Mouse (Mus musculus): ENCODE results near the gene Hspb1.

Gene Hspb1

DNA sequence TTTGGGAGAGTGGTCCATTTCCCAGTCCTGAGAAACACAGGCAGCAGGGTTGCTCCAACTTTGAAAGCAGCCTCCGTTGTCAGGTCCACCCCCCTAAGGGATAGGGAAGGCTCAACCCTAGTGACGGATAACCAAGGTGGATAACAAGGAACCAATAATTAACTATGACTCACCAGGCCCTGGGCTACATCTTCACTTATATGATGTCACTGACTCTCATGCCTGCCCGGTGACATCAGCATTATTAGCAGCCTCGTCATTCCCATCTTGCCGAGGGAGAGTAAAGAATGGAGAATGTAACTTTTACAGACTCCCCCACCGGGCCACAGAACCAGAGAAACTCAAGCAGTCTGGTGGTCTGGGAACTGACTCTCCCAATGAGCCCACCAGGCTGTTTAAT lies 3.1 kb upstream of the Hspb1 start:
- in situ Hi-C loops (cut with MboI, MseI) = no loop called here

GRCm38 (mm10) chr5:135888405-135889215 lies 891 bp downstream of the Hspb1 start:
- in situ Hi-C loops (cut with MboI, MseI) = no loop called here

GRCm38 (mm10) chr5:135890323-135890722 lies 2.6 kb downstream of the Hspb1 start:
- in situ Hi-C loops (cut with MboI, MseI) = no loop called here

DNA sequence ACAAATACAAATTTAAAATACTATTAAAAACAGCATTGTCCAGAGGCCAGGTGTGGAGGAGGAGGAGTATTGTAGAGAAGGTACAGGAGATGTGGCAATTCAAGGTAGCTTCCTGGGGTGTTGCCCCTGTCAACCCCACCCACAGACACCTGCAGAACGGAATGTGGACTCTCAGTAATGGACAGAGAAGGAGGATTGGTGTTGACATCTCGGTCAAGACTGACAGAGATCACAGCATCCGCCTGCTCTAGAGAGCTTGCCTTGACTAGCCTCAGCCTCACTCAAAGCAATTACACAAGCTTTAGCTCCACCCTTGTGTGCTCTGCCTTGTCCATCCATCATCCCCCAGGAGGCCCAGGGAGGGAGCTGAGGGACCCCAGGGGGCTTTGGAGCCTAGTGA lies 3.2 kb downstream of the Hspb1 start:
- in situ Hi-C loops (cut with MboI, MseI) = no loop called here

DNA sequence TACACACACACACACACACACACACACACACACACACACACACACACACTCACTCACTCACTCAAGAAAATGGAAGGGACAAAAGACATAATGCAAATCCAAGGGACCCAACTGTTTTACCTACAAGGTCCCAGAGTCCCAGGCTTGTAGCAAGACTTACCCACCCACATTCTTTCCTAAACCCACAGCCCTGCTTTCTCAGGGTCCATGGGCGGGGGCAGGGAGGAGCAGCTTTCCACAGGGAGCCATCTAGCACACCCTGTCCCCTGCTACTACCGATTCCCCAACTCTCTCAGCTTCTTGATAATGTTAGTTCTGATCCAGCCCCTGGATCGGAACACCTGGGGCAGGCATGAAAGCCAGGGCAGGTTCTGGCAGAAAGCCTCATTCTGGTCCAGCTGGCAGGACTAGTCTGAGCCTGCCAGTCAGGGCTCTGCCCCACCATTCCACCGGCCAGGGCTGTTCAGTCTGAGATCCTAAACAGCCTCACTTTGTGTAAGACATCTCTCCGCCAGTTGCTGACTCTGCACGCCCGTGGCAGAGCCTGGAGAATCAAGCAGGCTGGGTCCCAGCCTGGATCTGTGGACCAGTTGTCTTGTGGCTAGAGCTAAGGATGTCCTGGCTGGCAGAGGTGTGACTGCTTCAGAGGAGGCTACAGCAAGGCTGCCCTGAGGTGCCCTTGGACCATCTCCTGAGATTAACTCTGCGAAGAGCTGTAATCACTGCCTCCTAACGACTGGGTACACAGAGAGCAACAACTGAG lies 5.1 kb downstream of the Hspb1 start:
- in situ Hi-C loops (cut with MboI, MseI) = no loop called here

DNA sequence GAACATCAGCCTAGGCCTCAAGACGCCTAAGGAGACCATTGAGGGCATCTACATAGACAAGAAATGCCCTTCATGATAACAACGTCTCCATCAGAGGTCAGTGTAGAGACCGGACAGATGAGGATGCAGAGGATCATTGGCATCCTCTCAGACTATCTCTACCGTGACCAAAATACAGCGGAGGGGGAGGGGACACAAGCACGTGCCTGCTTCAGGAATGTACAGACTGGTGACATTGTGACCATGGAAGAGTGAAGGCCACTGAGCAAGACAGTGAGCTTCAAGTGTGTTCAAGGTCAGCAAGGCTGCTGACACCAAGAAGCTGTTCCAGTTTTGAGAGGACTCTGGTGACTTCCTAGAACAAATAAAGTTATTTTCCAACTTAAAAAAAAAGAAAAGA lies 7.2 kb downstream of the Hspb1 start:
- in situ Hi-C loops (cut with MboI, MseI) = no loop called here

DNA sequence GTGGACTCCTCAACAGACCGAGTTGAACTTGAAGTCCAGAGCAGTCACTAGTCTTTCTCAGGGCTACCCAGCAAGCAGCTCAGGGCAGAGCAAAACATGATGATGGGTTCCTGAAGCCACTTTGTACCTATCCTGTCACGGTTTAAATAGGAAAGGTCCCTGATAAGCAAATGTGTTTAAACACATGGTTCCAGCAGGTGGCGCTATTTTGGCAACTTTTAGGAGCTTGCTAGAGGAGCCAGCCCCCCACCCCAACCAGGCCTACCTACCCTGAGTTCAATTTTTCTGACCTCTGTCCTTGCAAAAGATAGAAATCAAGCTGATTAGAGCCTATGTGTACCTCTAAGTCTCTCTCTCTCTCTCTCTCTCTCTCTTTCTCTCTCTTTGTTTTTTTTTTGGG lies 10.3 kb downstream of the Hspb1 start:
- in situ Hi-C loops (cut with MboI, MseI) = no loop called here

- in situ Hi-C loops (cut with MboI, MseI) = no loop called here
Observed at GRCm38 (mm10) chr5:135898995-135899394, 11.3 kb downstream of the Hspb1 start.

DNA sequence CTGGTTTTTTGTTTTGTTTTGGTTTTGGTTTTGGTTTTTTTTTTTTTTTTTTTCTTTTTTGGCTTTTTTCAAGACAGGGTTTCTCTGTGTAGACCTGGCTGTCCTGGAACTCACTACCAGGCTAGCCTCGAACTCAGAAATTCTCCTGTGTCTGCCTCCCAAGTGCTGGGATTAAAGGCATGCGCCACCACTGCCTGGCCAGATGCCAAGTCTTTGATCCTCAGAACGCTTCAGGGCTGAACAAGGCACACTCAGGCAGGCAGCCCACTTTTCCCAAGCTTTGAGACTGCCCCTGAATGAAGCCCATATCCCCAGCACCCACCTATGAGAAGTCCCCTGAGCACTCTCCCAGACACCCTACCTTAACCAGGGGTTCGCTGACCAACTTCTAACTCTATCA lies 12.1 kb downstream of the Hspb1 start:
- in situ Hi-C loops (cut with MboI, MseI) = no loop called here

DNA sequence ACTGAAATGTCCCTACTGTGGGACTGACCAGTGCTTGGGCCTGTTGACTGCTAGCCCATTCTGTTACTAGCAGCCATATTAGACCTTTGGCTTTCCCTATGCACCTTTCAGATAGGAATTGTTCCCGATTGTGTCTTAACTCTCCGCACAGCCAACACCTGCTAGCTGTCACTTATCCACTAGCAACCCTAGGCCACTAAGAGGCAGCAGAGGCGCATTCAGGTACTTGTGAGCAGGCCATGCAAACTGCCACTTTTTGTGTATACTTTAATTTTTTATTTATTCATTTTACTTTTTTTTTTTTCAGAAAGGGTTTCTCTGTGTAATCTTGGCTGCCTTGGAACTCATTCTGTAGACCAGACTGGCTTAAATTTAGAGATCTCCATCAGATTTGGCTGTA lies 13.0 kb downstream of the Hspb1 start:
- in situ Hi-C loops (cut with MboI, MseI) = no loop called here

DNA sequence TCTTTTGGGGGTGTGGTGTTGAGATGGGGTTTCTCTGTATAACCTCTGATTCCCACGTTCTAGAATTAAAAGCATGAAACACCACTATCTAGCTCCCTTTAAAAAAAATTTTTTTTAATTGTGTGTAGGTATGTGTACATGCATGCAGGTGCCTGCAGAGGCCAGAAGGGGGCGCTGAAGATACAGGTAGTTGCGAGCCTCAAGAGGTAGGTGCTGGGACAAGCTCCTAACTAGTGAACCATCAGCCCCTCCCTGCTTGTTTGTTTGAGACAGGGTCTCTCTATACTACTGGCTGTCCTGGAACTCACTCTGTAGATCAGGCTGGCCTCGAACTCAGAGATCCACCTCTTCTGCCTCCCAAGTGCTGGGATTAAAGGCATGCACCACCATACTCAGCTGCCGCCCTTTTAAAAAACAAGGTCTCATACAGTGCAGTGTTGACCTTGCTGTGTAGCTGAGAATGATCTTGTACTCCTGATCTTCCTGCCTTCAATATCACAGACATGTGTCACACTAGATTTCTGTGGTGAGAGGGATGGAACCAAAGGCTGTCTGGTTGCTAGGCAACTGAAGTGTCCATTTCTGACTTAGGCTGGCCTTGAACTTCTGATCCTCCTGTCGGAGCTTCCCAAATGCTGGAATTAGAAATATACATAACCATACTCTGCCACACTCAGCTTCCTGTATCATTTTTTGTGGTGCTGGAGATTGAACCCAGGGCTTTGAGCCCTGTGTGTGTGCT lies 13.8 kb downstream of the Hspb1 start:
- in situ Hi-C loops (cut with MboI, MseI) = no loop called here

GRCm38 (mm10) chr5:135903058-135903457 lies 15.3 kb downstream of the Hspb1 start:
- in situ Hi-C loops (cut with MboI, MseI) = no loop called here

- in situ Hi-C loops (cut with MboI, MseI) = no loop called here
Observed at GRCm38 (mm10) chr5:135903551-135904151, 15.9 kb downstream of the Hspb1 start.

- in situ Hi-C loops (cut with MboI, MseI) = no loop called here
Observed at GRCm38 (mm10) chr5:135904259-135904658, 16.5 kb downstream of the Hspb1 start.

DNA sequence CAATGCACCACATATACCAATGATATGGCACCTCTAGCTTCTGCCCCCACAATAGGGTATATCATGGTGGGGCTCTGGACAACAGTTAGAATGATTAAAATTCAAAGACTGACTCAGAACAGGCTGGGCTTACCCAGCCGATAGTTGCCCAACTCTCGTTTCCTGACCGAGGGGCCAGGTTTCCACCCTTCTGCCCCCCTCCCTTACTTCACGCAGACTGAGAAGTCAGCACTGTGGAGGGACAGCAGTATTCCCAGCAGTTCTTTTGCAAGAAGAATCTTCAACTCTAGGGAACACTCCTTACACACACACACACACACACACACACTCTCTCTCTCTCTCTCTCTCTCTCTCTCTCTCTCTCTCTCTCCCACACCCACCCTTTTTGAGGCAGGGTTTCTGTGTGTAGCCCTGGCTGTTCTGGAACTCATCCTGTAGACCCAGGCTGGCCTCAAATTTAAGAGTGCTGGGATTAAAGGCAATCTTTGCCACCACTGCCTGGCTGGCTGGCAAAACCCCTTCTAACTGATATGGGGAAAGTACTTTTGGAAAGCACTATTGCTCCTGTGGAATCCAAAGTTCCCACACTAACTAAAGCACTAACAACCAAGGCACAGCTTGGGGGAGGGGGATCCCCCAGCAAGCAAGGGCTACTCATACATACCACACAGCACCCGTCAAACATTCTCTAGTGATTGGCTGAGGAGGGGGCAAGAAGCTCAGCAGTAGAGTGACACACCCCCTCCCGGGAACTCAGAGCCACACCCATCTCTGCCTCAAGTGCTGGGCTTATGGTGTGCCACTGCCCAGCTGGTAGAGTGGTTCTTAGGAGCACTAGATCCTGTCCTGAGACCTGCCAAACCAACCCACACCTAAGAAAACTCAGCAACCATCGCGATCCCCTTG lies 17.9 kb downstream of the Hspb1 start:
- in situ Hi-C loops (cut with MboI, MseI) = no loop called here

GRCm38 (mm10) chr5:135906846-135907245 lies 19.1 kb downstream of the Hspb1 start:
- in situ Hi-C loops (cut with MboI, MseI) = no loop called here

- in situ Hi-C loops (cut with MboI, MseI) = no loop called here
Observed at GRCm38 (mm10) chr5:135907256-135907655, 19.5 kb downstream of the Hspb1 start.

DNA sequence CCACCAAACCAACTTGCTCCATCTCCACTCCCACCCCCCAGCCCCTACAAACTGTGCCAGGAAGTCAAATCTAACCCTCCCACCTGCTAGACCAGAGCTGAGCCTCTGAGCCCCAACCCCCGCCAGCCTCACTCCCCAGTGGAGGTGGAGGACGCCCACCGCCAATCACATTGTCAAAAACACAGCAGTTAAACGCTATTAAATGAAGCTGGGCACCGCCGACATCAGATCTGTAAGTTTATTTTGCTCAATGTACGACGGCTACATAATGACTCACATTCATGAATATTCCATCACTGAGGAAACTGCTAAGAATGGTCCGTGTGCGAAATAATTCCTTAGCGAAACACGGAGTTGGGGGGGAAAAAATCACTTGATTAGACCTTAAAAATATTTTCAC lies 20.5 kb downstream of the Hspb1 start:
- in situ Hi-C loops (cut with MboI, MseI) = no loop called here

DNA sequence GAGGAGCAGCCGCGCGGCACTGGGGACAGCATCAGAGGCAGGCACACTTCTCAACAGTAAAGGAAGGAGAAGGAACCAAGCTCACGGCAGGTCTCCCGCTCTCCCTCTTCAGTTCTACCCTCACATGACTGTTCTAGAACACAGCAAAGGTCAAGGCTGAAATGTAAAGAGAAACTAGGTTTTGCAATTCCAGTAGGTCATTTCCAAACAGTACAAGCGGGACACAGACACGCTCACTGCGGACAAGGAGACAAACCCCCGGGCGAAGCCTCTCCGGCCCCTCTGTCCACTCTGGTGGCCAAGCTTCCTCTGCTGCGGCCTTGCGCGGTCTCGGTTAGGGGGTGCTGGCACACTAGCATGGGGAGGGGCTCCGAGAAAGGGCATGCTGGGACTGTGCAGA lies 21.3 kb downstream of the Hspb1 start:
- in situ Hi-C loops (cut with MboI, MseI) = no loop called here

- in situ Hi-C loops (cut with MboI, MseI) = no loop called here
Observed at GRCm38 (mm10) chr5:135909646-135910045, 21.9 kb downstream of the Hspb1 start.

DNA sequence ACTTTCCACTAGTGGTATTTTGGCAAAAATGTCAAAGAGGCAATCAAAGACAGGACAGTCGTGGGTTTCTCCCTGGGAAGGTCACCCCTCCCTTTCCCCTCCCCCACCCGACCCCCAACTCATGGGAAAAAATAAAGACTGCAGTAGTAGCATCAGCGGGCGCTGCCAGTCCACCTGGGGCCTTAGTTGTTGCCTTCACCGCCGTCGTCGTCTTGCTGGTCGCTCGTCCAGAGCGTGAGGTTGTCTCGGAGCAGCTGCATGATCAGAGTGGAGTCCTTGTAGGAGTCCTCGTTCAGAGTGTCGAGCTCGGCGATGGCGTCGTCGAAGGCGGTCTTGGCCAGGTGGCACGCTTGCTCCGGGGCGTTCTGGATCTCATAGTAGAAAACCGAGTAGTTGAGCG lies 23.1 kb downstream of the Hspb1 start:
- in situ Hi-C loops (cut with MboI, MseI) = no loop called here
